Mouse (Mus musculus) C2C12 (cell line): ENCODE measurements around the gene Dennd4b. TPM values are rescaled to one million over a fixed set of nuclear protein-coding genes. Genes with fewer than 3 reads are reported as not detected.

Experiments used
- H3K27me3 ChIP-seq: one replicate; pipeline ENCODE4 v1.6.1; 2011; ENCODE audit not compliant: control insufficient read depth, insufficient read depth, insufficient read length
- H3K36me3 ChIP-seq: one replicate; pipeline ENCODE4 v1.6.1; 2011; ENCODE audit not compliant: control insufficient read depth, insufficient read depth
- H3K4me3 ChIP-seq: one replicate; pipeline ENCODE4 v1.5.1; 2011; ENCODE audit warnings: mild to moderate bottlenecking, control low read depth; ENCODE audit not compliant: poor library complexity, insufficient read depth, severe bottlenecking
- H3K79me2 ChIP-seq: one replicate; pipeline ENCODE4 v1.6.1; 2011; ENCODE audit not compliant: control insufficient read depth, insufficient read depth
- H3K79me3 ChIP-seq: one replicate; pipeline ENCODE4 v1.6.1; 2011; ENCODE audit warnings: low read depth, control low read depth
- H3ac ChIP-seq: one replicate; pipeline ENCODE3; 2011; ENCODE audit warnings: low read depth; ENCODE audit not compliant: control insufficient read depth, insufficient read length
- CEBPB ChIP-seq: IDR thresholded peaks from one replicate; pipeline ENCODE4 v1.6.1; 2011; ENCODE audit warnings: low read depth, mild to moderate bottlenecking, control low read depth, moderate library complexity
- CTCF ChIP-seq: IDR thresholded peaks from one replicate; pipeline ENCODE4 v1.5.1; 2011; ENCODE audit not compliant: control insufficient read depth, insufficient read depth, insufficient read length
- FOSL1 ChIP-seq: IDR thresholded peaks from one replicate; pipeline ENCODE4 v1.8.0; 2011; ENCODE audit warnings: mild to moderate bottlenecking, low read length; ENCODE audit not compliant: poor library complexity, insufficient read depth, severe bottlenecking
- MAX ChIP-seq: IDR thresholded peaks from one replicate; pipeline ENCODE4 v1.6.1; 2011; ENCODE audit warnings: mild to moderate bottlenecking, control low read depth
- MYOD1 ChIP-seq: IDR thresholded peaks from one replicate; pipeline ENCODE4 v1.6.1; 2011; ENCODE audit warnings: low read depth; ENCODE audit not compliant: control insufficient read depth, insufficient read length
- MYOG ChIP-seq: IDR thresholded peaks from one replicate; pipeline ENCODE4 v1.6.1; 2011; ENCODE audit not compliant: control insufficient read depth, insufficient read length; ENCODE audit errors: extremely low read depth
- USF1 ChIP-seq: IDR thresholded peaks from one replicate; pipeline ENCODE4 v1.6.1; 2011; ENCODE audit warnings: low read depth, mild to moderate bottlenecking, control low read depth, moderate library complexity
- polyA plus RNA-seq: library from polyadenylated mRNA; unstranded; fragments of >200 nt; fragmentation: generic; extraction: Trizol; gene quantifications from one replicate; pipeline ENCODE4 v1.2.1, GENCODE M21; 2012; ENCODE audit warnings: missing spikeins

Dennd4b gene
- polyA plus RNA-seq, 1 experiment, result 2.6 TPM

- no peaks in the 10 kb centered on the region for H3K79me3 ChIP-seq
- peaks cover 6% of the 10 kb centered on the region for H3K36me3 ChIP-seq
- H3K79me2 ChIP-seq, result no peaks in the 10 kb centered on the region
- TF ChIP-seq MYOG, result no peak
- TF ChIP-seq CTCF, result no peak
- TF ChIP-seq MAX, result no peak
- TF ChIP-seq USF1, result no peak
- no peak for TF ChIP-seq MYOD1
- no peak for TF ChIP-seq CEBPB
- TF ChIP-seq FOSL1, result no peak
- H3K4me3 ChIP-seq, result no peak overlapping the region
- no peak overlapping the region for H3ac ChIP-seq
- H3K27me3 ChIP-seq, result no peaks in the 10 kb centered on the region
These were observed 42.0 kb upstream of the Dennd4b start for GRCm38 (mm10) chr3:90222941-90223340.

DNA sequence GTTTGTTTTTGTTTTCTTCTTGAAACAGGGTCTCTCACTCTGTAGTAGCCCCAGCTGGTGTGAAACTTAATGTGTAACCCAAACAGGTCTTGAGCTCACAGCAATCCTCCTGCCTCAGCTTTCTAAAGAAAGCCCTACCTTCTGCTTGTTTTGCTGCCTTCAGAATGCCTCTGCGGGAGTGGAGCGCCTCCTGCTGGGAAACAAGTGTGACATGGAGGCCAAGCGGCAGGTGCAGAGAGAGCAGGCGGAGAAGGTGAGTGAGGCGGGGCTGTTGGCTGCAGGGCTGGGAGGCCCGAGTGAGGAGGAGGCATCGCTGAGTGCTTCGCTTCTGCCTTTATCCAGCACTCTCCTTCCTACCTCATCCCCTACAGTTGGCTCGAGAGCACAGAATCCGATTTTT is 40.7 kb upstream of the Dennd4b start:
- Histone ChIP-seq H3K4me3 (no peak overlapping the region), H3K79me2 (no peaks in the 10 kb centered on the region), H3K36me3 (peaks cover 6% of the 10 kb centered on the region), H3K79me3 (no peaks in the 10 kb centered on the region), H3ac (no peak overlapping the region), H3K27me3 (no peaks in the 10 kb centered on the region)
- TF ChIP-seq MAX, result no peak
- TF ChIP-seq FOSL1, result no peak
- TF ChIP-seq MYOG, result no peak
- no peak for TF ChIP-seq MYOD1
- TF ChIP-seq USF1, result no peak
- no peak for TF ChIP-seq CTCF
- no peak for TF ChIP-seq CEBPB

GRCm38 (mm10) chr3:90231075-90231474 is 33.9 kb upstream of the Dennd4b start:
- TF ChIP-seq CTCF (no peak), USF1 (no peak), MYOG (no peak), MAX (no peak), FOSL1 (no peak), CEBPB (no peak), MYOD1 (no peak)
- peak overlapping the region; percentile 70 for H3ac ChIP-seq
- no peaks in the 10 kb centered on the region for H3K27me3 ChIP-seq
- peak overlapping the region; percentile 85 for H3K4me3 ChIP-seq
- H3K79me3 ChIP-seq, result peaks cover 3% of the 10 kb centered on the region
- peaks cover 21% of the 10 kb centered on the region for H3K36me3 ChIP-seq
- H3K79me2 ChIP-seq, result peaks cover 16% of the 10 kb centered on the region

DNA sequence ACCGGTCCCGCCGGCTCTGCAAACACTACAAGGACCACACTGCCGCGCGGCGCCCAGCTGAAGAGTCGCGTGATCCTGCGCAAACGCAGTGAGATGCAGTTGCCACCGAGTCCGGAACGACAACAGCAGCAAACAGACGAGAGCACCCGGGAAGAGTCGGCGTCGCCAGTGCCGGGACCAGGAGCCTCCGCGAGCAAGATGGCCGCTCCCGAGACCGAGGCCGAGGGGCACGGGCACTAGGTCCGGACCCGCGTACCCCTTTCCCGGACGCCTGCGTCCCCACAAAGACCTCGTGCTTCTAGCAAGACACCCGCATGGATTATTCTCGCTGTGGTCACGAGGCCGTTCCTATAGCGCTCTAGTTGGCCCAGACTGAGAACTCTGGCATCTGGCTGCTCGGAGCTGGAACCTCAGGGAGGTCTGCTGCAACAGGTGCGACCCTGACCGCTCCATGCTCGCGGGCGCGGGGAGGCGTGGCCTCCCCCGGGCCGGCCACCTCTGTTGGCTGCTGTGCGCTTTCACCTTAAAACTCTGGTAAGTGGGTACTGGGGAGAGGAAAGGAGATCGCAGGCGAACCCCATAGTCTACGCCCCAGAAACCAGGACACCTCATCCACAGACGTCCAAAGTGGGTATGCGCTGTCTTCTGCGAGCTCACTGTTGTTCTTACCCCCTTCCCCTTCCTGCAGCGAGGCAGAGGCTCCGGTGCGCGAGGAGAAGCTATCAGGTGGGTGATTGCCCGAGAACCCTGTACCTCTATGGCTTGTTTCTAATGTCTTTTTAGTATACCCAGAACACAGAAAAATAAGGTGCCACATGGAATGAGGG is 33.3 kb upstream of the Dennd4b start, which contains the start of gene Jtb:
Gene Jtb, plus strand, starts transcription at position 91 of the 827 bp plus-strand sequence.
- TF ChIP-seq MYOD1 (peak; percentile 58), MYOG (no peak), USF1 (peak; percentile 71), MAX (peak; percentile 76)
- Histone ChIP-seq H3K27me3 (no peaks in the 10 kb centered on the region), H3K36me3 (peaks cover 21% of the 10 kb centered on the region), H3ac (peak within 1 kb of the TSS; percentile 70), H3K4me3 (peak within 1 kb of the TSS; percentile 85), H3K79me3 (peaks cover 3% of the 10 kb centered on the region), H3K79me2 (peaks cover 16% of the 10 kb centered on the region)

DNA sequence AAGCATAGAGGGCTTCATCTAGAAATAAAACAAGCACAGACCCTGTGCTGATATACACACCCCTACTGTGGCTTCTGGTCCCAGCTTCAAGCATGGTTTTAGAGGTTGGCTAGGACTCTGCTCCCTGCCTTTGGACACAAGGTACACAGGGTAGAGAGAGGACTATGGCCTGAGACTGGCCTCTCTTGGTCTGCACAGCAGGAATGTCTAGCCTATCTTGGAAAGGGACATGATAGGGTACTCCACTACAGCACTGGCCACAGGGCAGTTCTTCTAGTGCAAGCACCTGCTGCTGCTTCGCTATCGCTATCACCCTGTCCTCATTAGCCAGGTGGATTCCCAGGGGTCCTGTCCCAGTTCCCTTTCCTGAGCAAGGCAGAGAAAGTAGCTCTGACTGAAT is 23.7 kb upstream of the Dennd4b start:
- H3K4me3 ChIP-seq, result no peak overlapping the region
- no peaks in the 10 kb centered on the region for H3K27me3 ChIP-seq
- no peaks in the 10 kb centered on the region for H3K79me3 ChIP-seq
- no peaks in the 10 kb centered on the region for H3K79me2 ChIP-seq
- H3ac ChIP-seq, result no peak overlapping the region
- TF ChIP-seq USF1, result no peak
- no peak for TF ChIP-seq MAX
- no peak for TF ChIP-seq CEBPB
- no peak for TF ChIP-seq MYOG
- no peak for TF ChIP-seq MYOD1
- TF ChIP-seq FOSL1, result no peak
- TF ChIP-seq CTCF, result no peak
- H3K36me3 ChIP-seq, result no peaks in the 10 kb centered on the region

DNA sequence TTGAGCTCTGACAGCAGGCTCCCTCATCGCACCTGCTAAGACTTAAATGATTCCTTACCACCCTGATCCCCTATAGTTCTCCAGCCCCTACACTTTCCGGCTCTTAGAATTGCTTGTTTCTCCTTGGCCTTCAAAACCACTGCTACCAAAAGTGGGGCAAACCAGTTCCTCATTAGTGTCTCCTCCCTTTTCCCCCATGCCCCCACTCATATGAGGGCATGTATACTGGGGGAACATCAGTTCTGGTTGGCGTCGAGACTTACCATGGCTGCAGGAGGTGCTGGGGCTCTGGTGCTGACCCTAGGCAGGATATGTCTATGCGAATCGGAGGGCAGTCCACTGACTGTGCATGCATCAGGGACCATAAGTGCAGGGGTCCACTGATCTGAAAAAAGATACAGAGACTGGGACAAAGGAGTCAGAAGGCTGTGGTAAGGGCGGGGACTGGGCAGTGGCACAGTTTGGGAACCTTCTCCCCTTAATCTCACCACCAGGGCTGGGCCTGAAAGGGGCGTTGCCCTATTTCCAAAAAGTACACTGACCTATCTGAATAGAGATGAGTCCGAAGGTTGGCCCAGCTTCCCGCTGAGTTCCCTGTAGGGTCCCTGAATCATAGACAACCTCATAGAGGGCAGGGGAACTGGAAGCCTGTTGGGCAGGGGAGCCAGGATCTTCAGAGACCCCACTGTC is 23.2 kb upstream of the Dennd4b start:
- Histone ChIP-seq H3ac (no peak overlapping the region), H3K79me2 (no peaks in the 10 kb centered on the region), H3K36me3 (no peaks in the 10 kb centered on the region), H3K27me3 (no peaks in the 10 kb centered on the region), H3K79me3 (no peaks in the 10 kb centered on the region), H3K4me3 (no peak overlapping the region)
- no peak for TF ChIP-seq FOSL1
